Mouse (Mus musculus): ENCODE measurements around the gene Tmem259.

- TF ChIP-seq MAFK (IDR thresholded peaks at IDR 0.05; ENCODE audit: insufficient read depth, low read depth, low read length) (no peak), ZNF384 (IDR thresholded peaks at IDR 0.05; ENCODE audit: low read depth, low read length) (no peak)
These were observed 18.7 kb upstream of the Tmem259 start for GRCm38 (mm10) chr10:80002829-80003228.

Measured in ES-E14 (cell line).